Mouse (Mus musculus) lung, postnatal 0 days (tissue): ENCODE results near the gene Osbpl3. TPM values are rescaled to one million over a fixed set of nuclear protein-coding genes. Genes with fewer than 3 reads are reported as not detected.

Source experiments
- ATAC-seq: fragments of 200-750 bp; cut with Nextera tagmentation; 2 replicates; pipeline ENCODE4 v1.8.0; 2017; ENCODE audit warnings: moderate library complexity
- DNase-seq: peaks from one replicate; pipeline ENCODE4 v3.0.0-alpha.2; 2016; ENCODE audit warnings: low spot score
- H3K27ac ChIP-seq: fragments of 300-500 bp; sonication (generic); 2 replicates; pipeline ENCODE4 v1.5.1; 2014; ENCODE audit warnings: antibody characterized with exemption, mild to moderate bottlenecking, low read length, mixed read lengths
- H3K27me3 ChIP-seq: fragments of 300-500 bp; sonication (generic); replicated peaks from 2 replicates; pipeline ENCODE4 v1.6.1; 2014; ENCODE audit warnings: low read length, mixed read lengths; ENCODE audit not compliant: insufficient read depth
- H3K36me3 ChIP-seq: fragments of 300-500 bp; sonication (generic); 2 replicates; pipeline ENCODE4 v1.6.1; 2014; ENCODE audit warnings: low read length, mixed read lengths; ENCODE audit not compliant: insufficient read depth
- H3K4me1 ChIP-seq: fragments of 300-500 bp; sonication (generic); 2 replicates; pipeline ENCODE4 v1.6.1; 2014; ENCODE audit warnings: antibody characterized with exemption, low read depth, low read length, mixed read lengths; ENCODE audit not compliant: insufficient read depth
- H3K4me2 ChIP-seq: fragments of 300-500 bp; sonication (generic); replicated peaks from 2 replicates; pipeline ENCODE4 v1.6.1; 2014; ENCODE audit warnings: low read depth, mild to moderate bottlenecking, low read length, moderate library complexity, mixed read lengths
- H3K4me3 ChIP-seq: fragments of 300-500 bp; sonication (generic); 2 replicates; pipeline ENCODE4 v1.5.1; 2014; ENCODE audit warnings: low read depth, low read length
- H3K9ac ChIP-seq: fragments of 300-500 bp; sonication (generic); replicated peaks from 2 replicates; pipeline ENCODE4 v1.6.1; 2014; ENCODE audit warnings: low read depth, mild to moderate bottlenecking
- H3K9me3 ChIP-seq: fragments of 300-500 bp; sonication (generic); 2 replicates; pipeline ENCODE4 v1.6.1; 2016; ENCODE audit warnings: low read length, mixed read lengths
- CTCF ChIP-seq: IDR thresholded peaks from 2 replicates; pipeline ENCODE4 v1.5.1; 2016; ENCODE audit warnings: antibody characterized with exemption, mild to moderate bottlenecking
- EP300 ChIP-seq: IDR thresholded peaks from 2 replicates; pipeline ENCODE4 v1.6.1; 2016; ENCODE audit warnings: antibody characterized with exemption, mild to moderate bottlenecking, control low read depth
- WGBS: fragments of 180-500 bp; shearing (Covaris S2); extraction: QIAGEN DNeasy Blood & Tissue Kit; methylation state at CpG from one replicate; pipeline ENCODE4 v1.1.7; 2014; 5-methylcytosine and 5-hydroxymethylcytosine counted together
- polyA plus RNA-seq: library from polyadenylated mRNA; unstranded; fragments of >200 nt; fragmentation: Nextera tagmentation; extraction: Ambion mirVana; gene quantifications from 2 replicates; pipeline ENCODE4 v1.2.1, GENCODE M21; 2015

Osbpl3 gene
- polyA plus RNA-seq, 1 experiment from 2014 or later: 4.7 TPM

DNA sequence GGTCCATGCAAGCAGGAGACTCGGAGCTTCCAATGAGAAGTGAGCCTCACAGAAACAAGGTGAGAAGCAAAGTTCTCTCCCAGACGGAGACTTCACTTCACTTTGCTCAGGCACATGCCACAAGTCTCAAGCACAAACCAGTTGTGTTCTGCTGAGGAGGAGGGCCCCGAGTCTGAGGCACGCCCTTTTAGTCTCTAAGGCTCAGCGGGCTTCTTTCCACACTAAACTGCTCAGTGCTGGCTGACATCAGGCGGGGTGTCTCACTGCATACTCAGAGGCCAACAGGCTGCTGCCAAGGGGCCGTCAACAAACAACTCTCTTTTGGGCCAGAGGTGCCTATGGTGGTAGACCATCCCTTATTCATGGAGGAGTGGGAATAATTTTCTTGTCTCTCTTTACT is 127.1 kb downstream of the Osbpl3 start:
- no peak overlapping the region for H3K27ac ChIP-seq
- H3K27me3 ChIP-seq: no peaks in the 10 kb centered on the region
- ATAC-seq: peak; percentile 88
- no peak overlapping the region for H3K9ac ChIP-seq
- no peaks in the 10 kb centered on the region for H3K9me3 ChIP-seq
- TF ChIP-seq EP300 (no peak), CTCF (no peak)
- 25% methylated on average over 7 of the region's 7 CpGs for WGBS
- peak overlapping the region; percentile 11; the same call in 1 of the 2 replicates for H3K4me2 ChIP-seq
- H3K36me3 ChIP-seq: no peaks in the 10 kb centered on the region
- peak; percentile 70 for DNase-seq
- H3K4me1 ChIP-seq: no peaks in the 10 kb centered on the region; the same call in 1 of the 2 replicates
- no peak overlapping the region for H3K4me3 ChIP-seq

- ATAC-seq: no peak
- Histone ChIP-seq H3K9me3 (no peaks in the 10 kb centered on the region), H3K9ac (no peak overlapping the region), H3K4me1 (no peaks in the 10 kb centered on the region; the same call in 1 of the 2 replicates), H3K4me3 (no peak overlapping the region), H3K36me3 (no peaks in the 10 kb centered on the region), H3K4me2 (no peak overlapping the region), H3K27ac (no peak overlapping the region), H3K27me3 (no peaks in the 10 kb centered on the region)
- TF ChIP-seq CTCF (no peak), EP300 (no peak)
- WGBS: 77% methylated on average over 4 of the region's 4 CpGs
- DNase-seq: no peak
Observed at GRCm38 (mm10) chr6:50326192-50326591, 129.8 kb downstream of the Osbpl3 start.

GRCm38 (mm10) chr6:50325485-50325884 is 130.5 kb downstream of the Osbpl3 start:
- TF ChIP-seq CTCF: no peak
- no peak for TF ChIP-seq EP300
- 55% methylated on average over 9 of the region's 9 CpGs for WGBS
- Histone ChIP-seq H3K9ac (no peak overlapping the region), H3K4me1 (no peaks in the 10 kb centered on the region; the same call in 1 of the 2 replicates), H3K9me3 (no peaks in the 10 kb centered on the region), H3K4me2 (no peak overlapping the region), H3K36me3 (no peaks in the 10 kb centered on the region), H3K4me3 (no peak overlapping the region), H3K27ac (no peak overlapping the region), H3K27me3 (no peaks in the 10 kb centered on the region)
- DNase-seq (no peak), ATAC-seq (no peak)

DNA sequence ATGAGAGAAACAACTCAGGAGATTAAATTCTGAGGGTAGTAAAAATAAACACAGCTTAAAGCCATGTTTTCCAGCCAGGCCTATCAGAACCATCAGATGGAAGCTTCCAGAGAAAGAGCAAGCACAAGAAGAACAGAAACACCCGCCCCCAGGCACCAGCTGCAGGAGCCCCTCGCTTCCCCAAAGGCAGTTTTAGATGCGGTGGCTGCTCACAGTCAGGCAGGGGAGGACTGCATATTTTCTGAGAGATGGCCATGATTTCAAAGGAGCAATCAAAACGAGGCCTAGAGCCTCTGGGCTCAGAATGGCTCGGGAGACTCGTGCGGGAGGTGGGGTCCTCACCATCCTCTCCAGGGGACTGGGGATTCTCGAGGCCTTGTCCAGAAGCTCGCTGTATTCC is 133.4 kb downstream of the Osbpl3 start:
- no peaks in the 10 kb centered on the region for H3K36me3 ChIP-seq
- no peak overlapping the region for H3K27ac ChIP-seq
- H3K9me3 ChIP-seq: no peaks in the 10 kb centered on the region
- TF ChIP-seq CTCF: no peak
- TF ChIP-seq EP300: no peak
- H3K4me2 ChIP-seq: no peak overlapping the region
- no peak overlapping the region for H3K9ac ChIP-seq
- H3K4me3 ChIP-seq: no peak overlapping the region
- 48% methylated on average over 8 of the region's 9 CpGs for WGBS
- H3K4me1 ChIP-seq: no peaks in the 10 kb centered on the region
- no peak for DNase-seq
- H3K27me3 ChIP-seq: no peaks in the 10 kb centered on the region
- no peak for ATAC-seq

DNA sequence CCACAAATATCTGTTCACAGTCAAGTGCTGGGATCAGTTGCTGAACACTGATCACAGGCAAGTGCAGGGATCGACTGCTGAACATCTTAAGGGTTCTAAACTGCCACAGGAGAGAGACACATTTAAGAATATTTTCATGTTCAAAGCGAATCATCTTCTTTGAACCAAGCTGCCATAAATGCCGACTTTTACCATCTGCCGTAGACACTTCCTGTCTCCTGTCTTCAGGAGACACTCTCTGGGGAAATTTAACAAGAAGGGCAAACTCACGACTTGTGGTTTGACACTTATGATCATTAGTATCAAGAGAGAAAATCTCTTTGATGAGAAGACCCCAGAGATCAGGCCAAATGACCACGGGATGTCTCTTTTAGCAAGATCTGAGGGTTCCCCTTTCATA is 134.3 kb downstream of the Osbpl3 start:
- H3K9ac ChIP-seq: no peak overlapping the region
- H3K4me1 ChIP-seq: no peaks in the 10 kb centered on the region
- H3K36me3 ChIP-seq: no peaks in the 10 kb centered on the region
- H3K4me3 ChIP-seq: no peak overlapping the region
- H3K27me3 ChIP-seq: no peaks in the 10 kb centered on the region
- H3K27ac ChIP-seq: no peak overlapping the region
- DNase-seq (no peak), ATAC-seq (no peak)
- TF ChIP-seq EP300 (no peak), CTCF (no peak)
- no peak overlapping the region for H3K4me2 ChIP-seq
- H3K9me3 ChIP-seq: no peaks in the 10 kb centered on the region
- whole genome bisulfite sequencing: 63% methylated on average over 6 of the region's 6 CpGs

DNA sequence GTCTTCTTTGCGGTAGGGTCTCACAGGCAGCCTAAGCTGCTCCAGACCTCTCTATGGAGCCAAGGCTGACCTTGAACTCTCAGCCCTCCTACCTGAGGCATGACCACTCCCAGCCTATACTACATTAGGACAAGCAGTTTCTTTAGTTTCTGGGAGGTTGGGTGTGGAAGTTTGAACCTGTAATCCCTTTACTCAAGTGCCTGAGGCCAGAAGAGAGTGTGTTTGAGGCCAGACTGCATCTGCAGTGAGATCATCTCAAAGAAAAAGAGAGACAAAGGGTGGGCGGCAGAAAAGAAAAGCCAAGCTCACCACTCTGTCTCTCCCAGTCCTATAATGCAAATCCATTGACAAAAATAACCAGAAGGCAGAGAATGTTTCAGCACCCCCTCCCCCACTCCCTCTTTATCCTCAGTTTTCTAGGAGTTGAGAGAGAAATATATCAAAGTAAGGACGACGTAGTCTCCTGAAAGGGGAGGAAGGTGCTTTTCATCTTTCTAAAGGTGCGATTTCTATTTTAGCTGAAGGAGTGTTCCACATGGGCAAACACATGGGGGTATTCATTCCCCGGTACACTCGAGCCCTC is 137.3 kb downstream of the Osbpl3 start:
- Histone ChIP-seq H3K4me3 (no peak overlapping the region), H3K9me3 (no peaks in the 10 kb centered on the region), H3K9ac (no peak overlapping the region), H3K4me1 (no peaks in the 10 kb centered on the region), H3K27ac (no peak overlapping the region), H3K4me2 (no peak overlapping the region), H3K36me3 (no peaks in the 10 kb centered on the region), H3K27me3 (no peaks in the 10 kb centered on the region)
- WGBS: 70% methylated on average over 7 of the region's 7 CpGs
- ATAC-seq: no peak
- TF ChIP-seq CTCF: no peak
- TF ChIP-seq EP300: no peak
- no peak for DNase-seq

DNA sequence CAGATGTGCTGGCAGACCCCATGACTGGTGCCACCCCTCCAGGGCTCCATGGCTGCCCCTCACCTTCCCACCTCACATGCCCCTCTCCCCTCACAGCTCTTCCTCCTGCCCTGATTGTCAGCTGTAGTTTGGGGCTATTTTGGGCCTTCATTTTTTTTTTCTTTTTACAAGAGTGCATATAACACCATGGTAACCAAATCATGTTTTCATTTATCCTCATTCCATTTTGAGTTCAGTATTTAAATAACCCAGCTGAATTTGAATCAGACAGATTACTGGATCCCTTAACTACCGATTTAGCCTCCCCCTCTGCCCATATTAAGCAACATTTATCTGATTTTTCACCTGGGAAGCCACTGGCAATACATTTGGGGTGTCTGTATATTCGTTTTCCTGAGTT is 137.9 kb downstream of the Osbpl3 start:
- H3K27me3 ChIP-seq: no peaks in the 10 kb centered on the region
- TF ChIP-seq EP300: no peak
- no peak for TF ChIP-seq CTCF
- no peak overlapping the region for H3K27ac ChIP-seq
- no peaks in the 10 kb centered on the region for H3K4me1 ChIP-seq
- H3K4me3 ChIP-seq: no peak overlapping the region
- WGBS: 57% methylated on average over 2 of the region's 2 CpGs
- H3K4me2 ChIP-seq: no peak overlapping the region
- no peak overlapping the region for H3K9ac ChIP-seq
- H3K9me3 ChIP-seq: no peaks in the 10 kb centered on the region
- H3K36me3 ChIP-seq: no peaks in the 10 kb centered on the region
- ATAC-seq (no peak), DNase-seq (no peak)
